Mouse (Mus musculus) heart, adult 2 months (tissue): ENCODE results near the gene B4galnt3.

Experiments used
- EP300 ChIP-seq: fragments of 200-500 bp; IDR thresholded peaks from 2 replicates; pipeline ENCODE4 v1.6.1; 2011; ENCODE audit warnings: low read depth, low read length, control low read depth; ENCODE audit not compliant: insufficient read depth
- POLR2A ChIP-seq: fragments of 200-500 bp; IDR thresholded peaks from 2 replicates; pipeline ENCODE4 v1.6.1; 2011; ENCODE audit warnings: mild to moderate bottlenecking, low read depth, low read length, control low read depth; ENCODE audit not compliant: insufficient read depth

GRCm38 (mm10) chr6:120294056-120294784 lies at the start of gene B4galnt3, which contains the start of gene D330020A13Rik:
- no peak for TF ChIP-seq POLR2A
- no peak for TF ChIP-seq EP300
